Mouse (Mus musculus): ENCODE results near the gene Rnf41.

- no peak for TF ChIP-seq CTCF (IDR thresholded peaks at IDR 0.05; ENCODE audit: extremely low read depth, insufficient read depth, insufficient read length, insufficient replicate concordance)
- TF ChIP-seq POLR2A (IDR thresholded peaks at IDR 0.05; ENCODE audit: low read depth, low read length), result no peak
Observed at GRCm38 (mm10) chr10:128454471-128454870, 43.0 kb downstream of the Rnf41 start.

Data from spleen, adult 2 months (tissue).